Mouse (Mus musculus) gastrocnemius, postnatal 36 days (tissue): Measurements from ENCODE around the gene Ebf1. TPM values are rescaled to one million over a fixed set of nuclear protein-coding genes. Genes with fewer than 3 reads are reported as not detected.
A peak's percentile ranks its signal among the peaks of the same experiment; 100 is the strongest.
"Not testable (repeated sequence)": the region's sequence is repeated elsewhere in the genome, so short reads cannot be mapped to it uniquely, and the experiment has no call there.

Source experiments
- DNase-seq, 2 experiments: peaks; one replicate each; pipeline ENCODE4 v3.0.0; 2022
- intact Hi-C: fragments of 180-260 bp; cut with DNase I; formaldehyde crosslinking; loops from one replicate; pipeline ENCODE4 v1.15.1; 2025
- long read RNA-seq, 2 experiments: library from polyadenylated mRNA; stranded (forward); transcript quantifications; one replicate each; pipeline ENCODE4 v2.0.0; 2021
- total RNA-seq, 2 experiments: library from RNA; stranded (reverse); gene quantifications; 2 replicates each; pipeline ENCODE4 v1.2.3; 2021

Ebf1 gene
- 10 to 100 TPM in 1 of 2 experiments, 1 to 10 TPM in 1; 9.5 to 10.0 TPM for total RNA-seq
- long read RNA-seq, experiment 1, partial matches to known transcripts, result 0 of 9 reads
- long read RNA-seq, experiment 1, other reads (novel, unspliced or antisense), result 9 of 9 reads
- long read RNA-seq, experiment 2, partial matches to known transcripts, result 0 of 13 reads
- long read RNA-seq, experiment 2, other reads (novel, unspliced or antisense), result 13 of 13 reads

DNA sequence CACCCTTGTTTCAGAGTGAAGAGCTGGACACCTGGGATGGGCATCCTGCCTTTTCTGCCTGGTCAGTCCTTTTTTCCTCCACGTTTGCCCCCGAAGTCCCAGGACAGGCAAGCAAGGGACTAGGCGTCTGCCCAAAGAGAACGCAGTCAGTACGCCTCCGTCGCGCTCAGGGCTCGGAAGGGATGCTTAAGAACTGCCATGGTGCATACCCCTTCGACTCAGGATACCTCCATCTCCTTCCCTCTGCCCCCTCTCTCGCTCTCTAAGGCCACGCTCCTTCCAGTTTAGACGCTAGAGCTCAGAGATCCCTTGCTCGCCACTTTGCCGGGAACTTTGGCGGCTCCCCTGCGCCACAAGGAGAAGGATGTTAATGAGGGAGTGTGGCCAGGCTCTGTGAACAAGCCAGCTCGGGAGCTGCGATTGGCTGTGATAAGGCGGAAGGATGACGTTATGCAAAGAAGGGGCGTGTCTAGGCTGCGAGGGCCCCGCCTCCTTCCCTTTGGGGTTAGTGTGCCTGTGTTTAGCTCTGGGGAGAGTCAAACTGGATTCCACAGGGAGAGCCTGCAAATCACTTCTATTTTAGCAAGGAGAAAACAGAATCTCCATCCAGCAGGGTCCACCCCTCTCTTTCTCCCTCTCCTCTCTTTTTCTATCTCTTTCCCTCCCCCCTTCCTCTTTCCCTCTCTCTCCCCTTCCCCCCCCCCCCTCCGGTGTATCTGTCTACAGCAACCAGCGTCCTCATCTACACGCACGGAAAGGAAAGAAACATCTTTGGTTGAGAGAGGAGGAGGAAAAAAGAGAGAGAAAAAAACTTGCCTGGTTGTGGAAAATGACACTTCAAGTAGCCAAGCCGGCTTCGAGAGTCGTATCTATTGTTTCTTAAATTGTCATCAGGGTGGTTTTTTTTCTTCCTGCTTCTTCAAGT, at the start of gene Ebf1:
TSS of gene Ebf1 (plus strand) at position 530 of the 925 bp plus-strand sequence.
- intact Hi-C loops, result loop anchor here (10.0 kb wide), 1 partner anchor 1058 kb away; no protein-coding TSS in a partner anchor
- peak; percentile 86 to 91 for DNase-seq

GRCm38 (mm10) chr11:44570336-44570735, 46.8 kb upstream of the Ebf1 start:
- intact Hi-C loops, result loop anchor here (5.0 kb wide), 1 partner anchor 808 kb away; no protein-coding TSS in a partner anchor

DNA sequence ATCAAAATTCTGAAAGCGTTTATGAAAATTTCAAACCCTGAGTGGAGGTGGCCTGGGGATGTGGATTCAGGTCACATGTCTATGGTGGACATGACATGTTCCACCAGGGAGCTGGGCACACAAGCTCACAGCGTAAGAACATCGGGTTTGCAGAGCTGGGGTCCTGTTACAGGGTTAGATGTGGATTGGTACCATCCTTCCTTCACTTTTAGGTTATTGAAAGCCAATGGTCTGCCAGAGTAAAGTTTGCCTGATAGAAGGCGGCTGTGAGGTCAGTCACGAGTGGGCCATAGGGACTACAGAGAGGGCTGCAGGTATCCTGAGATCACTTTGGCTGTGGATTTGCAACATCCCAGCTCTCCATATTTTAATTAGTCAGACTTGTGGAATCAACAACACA, 44.3 kb upstream of the Ebf1 start:
- DNase-seq, result no peak
- intact Hi-C loops, result loop anchor here (5.0 kb wide), 1 partner anchor 810 kb away; no protein-coding TSS in a partner anchor

More at GRCm38 (mm10) chr11:44570336-44570735, 46.8 kb upstream of the Ebf1 start:
- not testable (repeated sequence) for DNase-seq

DNA sequence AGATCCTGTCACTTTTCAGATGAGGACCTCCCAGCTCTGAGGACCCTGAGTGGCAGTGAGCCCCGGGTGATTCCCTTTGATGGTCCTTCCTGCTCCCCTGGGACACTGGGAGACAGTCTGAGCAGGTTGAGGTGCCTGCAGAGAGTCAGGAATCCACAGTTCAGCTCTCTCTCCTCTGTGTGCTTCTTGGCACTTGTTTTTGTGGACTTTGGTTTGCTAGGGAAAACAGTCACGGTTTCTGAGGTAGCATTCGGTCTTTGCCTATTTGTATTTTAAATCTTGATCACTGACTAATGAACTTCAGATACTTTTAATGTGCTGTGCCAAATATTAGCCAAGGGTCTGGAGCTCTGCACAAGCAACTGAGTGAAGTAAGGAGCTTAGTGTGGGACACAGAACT, 43.7 kb upstream of the Ebf1 start:
- intact Hi-C loops, result loop anchor here (5.0 kb wide), 1 partner anchor 811 kb away; no protein-coding TSS in a partner anchor
- no peak for DNase-seq

DNA sequence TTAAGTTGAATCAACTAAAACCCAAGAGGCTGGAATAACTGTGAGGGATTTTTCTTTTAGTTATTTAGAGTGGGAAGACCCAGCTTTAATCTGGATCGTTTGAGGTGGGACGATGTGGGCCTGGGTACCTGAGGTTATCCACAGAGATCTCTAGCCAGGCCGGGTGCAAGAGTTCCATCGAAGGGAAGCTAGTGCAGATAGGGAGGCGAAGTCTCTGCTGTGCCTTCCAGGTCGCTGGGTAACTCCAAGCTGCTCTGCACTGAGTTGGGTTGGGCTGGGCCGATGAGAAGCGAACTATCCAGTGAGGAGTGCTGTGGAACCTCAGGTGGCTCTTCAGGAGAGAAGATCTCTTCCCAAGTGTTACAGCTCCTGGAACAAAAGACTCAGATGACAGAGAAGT, 42.7 kb upstream of the Ebf1 start:
- DNase-seq, result no peak
- intact Hi-C loops, result loop anchor here (5.0 kb wide), 1 partner anchor 812 kb away; no protein-coding TSS in a partner anchor

GRCm38 (mm10) chr11:44574820-44575219, 42.3 kb upstream of the Ebf1 start:
- no peak for DNase-seq
- intact Hi-C loops, result loop anchor here (5.0 kb wide), 1 partner anchor 813 kb away; no protein-coding TSS in a partner anchor

DNA sequence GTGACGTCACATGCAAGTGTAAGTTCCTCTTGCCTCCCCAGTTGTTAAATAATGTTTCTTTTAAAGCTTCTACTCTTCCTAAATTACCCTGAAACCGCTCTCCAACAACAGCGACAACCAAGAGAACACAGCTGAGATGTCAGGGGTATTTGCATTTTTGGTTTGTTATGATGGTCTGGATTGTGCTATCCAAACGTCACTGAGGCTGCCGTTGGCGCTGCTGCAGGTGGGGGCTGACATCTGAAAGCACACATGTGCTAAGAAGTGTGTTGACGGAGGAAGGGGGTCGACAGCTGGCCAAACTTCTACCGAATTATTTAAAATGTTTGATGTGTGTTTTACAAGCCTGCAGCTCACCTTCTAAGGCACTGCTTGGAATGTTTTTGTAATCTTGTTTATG, 39.2 kb upstream of the Ebf1 start:
- no peak for DNase-seq
- intact Hi-C loops, result no loop called here

DNA sequence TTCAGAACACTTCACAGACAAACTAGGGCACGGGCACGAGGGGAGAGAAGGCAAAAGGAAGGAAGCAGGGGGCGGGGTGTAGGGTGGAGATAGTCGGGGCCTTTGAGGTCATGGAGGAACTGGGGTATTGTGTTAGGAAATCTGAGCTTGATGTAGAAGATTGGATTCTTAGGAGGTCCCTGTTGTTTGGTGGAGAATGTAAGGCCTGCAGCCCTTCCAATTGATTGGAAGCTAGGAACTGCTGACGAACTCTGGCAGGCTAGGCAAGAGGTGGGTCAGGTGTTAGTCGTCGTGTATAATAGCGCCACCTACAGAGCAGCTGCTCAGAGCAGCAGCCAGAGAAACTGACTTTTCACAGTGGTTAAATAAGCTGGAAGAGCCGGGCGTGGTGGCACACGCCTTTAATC, 35.8 kb upstream of the Ebf1 start:
- DNase-seq, result peak in 1 of 2 experiments; percentile 19
- intact Hi-C loops, result loop anchor here (10.0 kb wide), 1 partner anchor 1304 kb away; no protein-coding TSS in a partner anchor

- DNase-seq, result peak in 1 of 2 experiments; percentile 34
- intact Hi-C loops, result loop anchor here (10.0 kb wide), 1 partner anchor 1299 kb away; no protein-coding TSS in a partner anchor
Measured at GRCm38 (mm10) chr11:44586047-44586696, 30.9 kb upstream of the Ebf1 start.

DNA sequence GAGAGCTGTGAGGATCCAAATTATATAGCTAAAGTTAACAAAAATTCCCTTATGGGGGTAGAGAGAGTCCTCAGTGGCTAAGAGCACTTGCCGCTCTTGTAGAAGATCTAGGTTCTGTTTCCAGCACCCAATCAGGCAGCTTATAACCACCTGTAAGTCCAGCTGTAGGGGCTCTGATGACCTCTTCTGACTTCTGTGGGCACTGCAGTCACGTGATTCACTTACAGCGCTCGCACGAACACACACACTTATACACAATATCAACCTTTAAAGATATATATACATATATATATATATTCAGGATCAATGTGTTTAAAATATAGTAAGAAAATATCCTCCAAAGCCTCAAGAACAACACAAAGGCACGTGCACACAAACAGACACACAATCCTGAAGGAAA, 24.1 kb upstream of the Ebf1 start:
- no peak for DNase-seq
- intact Hi-C loops, result no loop called here

DNA sequence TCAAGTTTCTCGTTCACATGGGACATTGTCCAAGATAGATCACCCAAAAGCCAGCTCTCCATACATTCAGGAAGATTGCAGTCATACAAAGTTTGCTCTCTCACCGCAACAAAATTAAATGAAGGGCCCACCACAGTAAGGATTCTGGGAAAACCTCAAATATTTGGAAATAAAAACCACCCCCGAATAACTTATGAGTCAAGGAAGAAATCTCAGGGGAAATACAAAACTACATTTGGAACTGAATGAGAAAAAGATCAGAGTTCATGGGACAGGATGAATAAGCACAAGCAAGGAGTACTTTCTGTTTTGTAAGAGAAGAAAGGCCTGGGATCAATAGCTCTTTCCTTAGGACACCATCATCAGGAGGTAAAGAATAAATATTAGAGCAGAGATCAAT, 22.3 kb upstream of the Ebf1 start:
- DNase-seq, result no peak
- intact Hi-C loops, result no loop called here

- intact Hi-C loops, result no loop called here
- no peak for DNase-seq
Measured at GRCm38 (mm10) chr11:44606881-44607280, 10.2 kb upstream of the Ebf1 start.

DNA sequence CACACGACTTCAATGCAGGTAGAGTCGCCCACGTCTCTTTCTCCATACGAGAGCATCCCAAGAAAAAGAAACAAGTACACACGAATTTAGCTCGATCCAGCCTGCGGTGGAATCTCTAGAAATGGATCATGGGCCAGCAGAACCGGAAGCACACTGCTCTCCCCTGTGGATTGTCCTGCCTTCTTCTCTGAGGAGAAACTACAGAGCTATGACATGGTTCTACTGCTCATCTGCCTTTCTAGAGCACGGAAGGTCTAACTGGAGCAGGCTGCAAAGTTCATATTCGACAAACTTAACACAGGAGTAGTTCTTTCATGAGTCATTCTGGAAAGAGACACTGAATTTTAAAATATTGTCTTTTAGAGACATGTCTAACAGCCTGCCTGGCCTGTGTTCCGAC, 8.5 kb upstream of the Ebf1 start:
- intact Hi-C loops, result no loop called here
- no peak for DNase-seq

DNA sequence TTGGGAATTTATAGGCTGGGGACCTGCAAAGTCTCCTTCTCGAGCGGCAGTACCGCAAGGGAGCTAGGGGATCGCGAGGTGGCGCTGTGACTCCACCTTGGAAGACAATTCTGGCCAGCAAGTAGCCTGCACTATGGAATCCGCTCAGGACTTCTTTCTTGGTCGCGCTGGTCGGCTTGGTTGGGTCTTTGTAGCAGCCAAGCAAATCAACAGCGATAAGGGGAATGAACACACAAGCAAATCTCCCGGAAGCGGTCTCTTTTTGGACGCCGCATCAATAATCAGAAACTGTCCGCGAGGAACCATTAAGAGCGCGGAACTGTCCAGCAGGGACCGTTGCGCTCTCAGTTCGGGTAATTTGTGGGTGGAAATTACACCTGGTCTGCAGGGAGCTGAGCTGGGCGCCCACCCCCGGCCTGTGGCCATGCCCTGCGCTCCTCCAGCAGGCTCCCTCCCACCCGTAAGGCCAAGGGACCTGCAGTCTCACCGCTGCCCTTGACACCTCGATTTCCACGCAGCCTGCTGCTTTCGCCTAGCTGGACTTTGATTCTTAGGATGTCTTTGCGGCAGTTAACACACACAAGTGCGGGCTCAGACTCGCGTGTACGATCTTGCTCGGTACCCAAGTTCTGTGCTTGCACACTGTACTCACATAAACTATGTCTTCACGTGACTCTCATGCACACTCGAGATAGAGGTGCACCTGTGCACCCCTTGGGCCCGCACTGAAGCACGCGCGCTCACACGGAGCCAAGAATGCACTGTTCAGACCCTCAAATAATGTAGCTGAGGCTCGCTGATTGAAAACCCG, 5.9 kb upstream of the Ebf1 start:
- DNase-seq, result peak; percentile 78 to 88
- intact Hi-C loops, result loop anchor here (1.0 to 10.0 kb wide), 3 partner anchors 397 to 1064 kb away; no protein-coding TSS in a partner anchor

DNA sequence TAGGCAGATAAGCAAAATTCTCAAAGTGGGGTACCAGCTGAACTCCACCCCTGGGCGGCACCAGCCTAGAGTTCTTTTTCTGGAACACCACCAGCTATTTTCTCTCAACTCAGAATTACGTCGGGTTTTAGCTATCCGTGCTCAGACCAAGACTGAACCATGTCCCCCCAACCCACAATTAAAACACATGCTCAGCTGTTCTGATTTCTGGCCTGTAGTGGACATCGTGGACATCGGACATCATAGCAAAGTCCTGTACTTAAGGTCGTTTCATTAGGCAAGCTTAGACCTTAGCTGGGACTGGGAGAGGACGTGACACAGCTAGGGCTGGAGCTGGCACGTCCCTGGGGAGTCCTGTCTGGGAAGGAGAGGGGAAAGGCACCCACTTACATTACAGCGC, 5.0 kb upstream of the Ebf1 start:
- no peak for DNase-seq
- intact Hi-C loops, result loop anchor here (5.0 to 10.0 kb wide), 2 partner anchors 925 to 1063 kb away; no protein-coding TSS in a partner anchor

- intact Hi-C loops, result loop anchor here (5.0 to 10.0 kb wide), 2 partner anchors 924 to 1062 kb away; no protein-coding TSS in a partner anchor
- DNase-seq, result peak in 1 of 2 experiments; percentile 29
Measured at GRCm38 (mm10) chr11:44612681-44613410, 4.3 kb upstream of the Ebf1 start.

GRCm38 (mm10) chr11:44613411-44614180, 3.5 kb upstream of the Ebf1 start:
- intact Hi-C loops, result loop anchor here (5.0 to 10.0 kb wide), 2 partner anchors 924 to 1061 kb away; no protein-coding TSS in a partner anchor
- no peak for DNase-seq
